Mouse (Mus musculus) hindbrain, postnatal 0 days (tissue): ENCODE data around the gene Enc1. TPM values are rescaled to one million over a fixed set of nuclear protein-coding genes. Genes with fewer than 3 reads are reported as not detected.
A peak's percentile ranks its signal among the peaks of the same experiment; 100 is the strongest.

ENCODE experiments used
- ATAC-seq: fragments of 200-750 bp; cut with Nextera tagmentation; 2 replicates; pipeline ENCODE4 v1.8.0; 2017; ENCODE audit warnings: mild to moderate bottlenecking, moderate TSS enrichment, moderate library complexity
- DNase-seq: peaks from one replicate; pipeline ENCODE4 v3.0.0-alpha.2; 2015; ENCODE audit warnings: low spot score
- H3K27ac ChIP-seq: fragments of 300-500 bp; sonication (generic); 2 replicates; pipeline ENCODE4 v1.5.1; 2014; ENCODE audit warnings: mild to moderate bottlenecking
- H3K27me3 ChIP-seq: fragments of 300-500 bp; sonication (generic); 2 replicates; pipeline ENCODE4 v1.6.1; 2014; ENCODE audit warnings: low read length, mixed read lengths; ENCODE audit not compliant: insufficient read depth
- H3K36me3 ChIP-seq: fragments of 300-500 bp; sonication (generic); 2 replicates; pipeline ENCODE4 v1.6.1; 2014; ENCODE audit warnings: low read length, mixed read lengths; ENCODE audit not compliant: insufficient read depth
- H3K4me1 ChIP-seq: fragments of 300-500 bp; sonication (generic); 2 replicates; pipeline ENCODE4 v1.6.1; 2014; ENCODE audit warnings: antibody characterized with exemption, low read length, mixed read lengths; ENCODE audit not compliant: insufficient read depth
- H3K4me2 ChIP-seq: fragments of 300-500 bp; sonication (generic); 2 replicates; pipeline ENCODE4 v1.6.1; 2014; ENCODE audit warnings: low read depth, mild to moderate bottlenecking, low read length, moderate library complexity, mixed read lengths
- H3K4me3 ChIP-seq: fragments of 300-500 bp; sonication (generic); 2 replicates; pipeline ENCODE4 v1.5.1; 2014; ENCODE audit warnings: low read length
- H3K9ac ChIP-seq: fragments of 300-500 bp; sonication (generic); replicated peaks from 2 replicates; pipeline ENCODE4 v1.6.1; 2014; ENCODE audit warnings: mild to moderate bottlenecking, low read length, moderate library complexity, mixed read lengths
- H3K9me3 ChIP-seq: fragments of 300-500 bp; sonication (generic); 2 replicates; pipeline ENCODE4 v1.6.1; 2016; ENCODE audit warnings: low read length, mixed read lengths
- CTCF ChIP-seq: IDR thresholded peaks from 2 replicates; pipeline ENCODE4 v1.5.1; 2016; ENCODE audit warnings: antibody characterized with exemption, control low read depth, low read depth
- WGBS: fragments of 180-500 bp; shearing (Covaris S2); extraction: QIAGEN DNeasy Blood & Tissue Kit; methylation state at CpG from one replicate; pipeline ENCODE4 v1.1.7; 2014; 5-methylcytosine and 5-hydroxymethylcytosine counted together
- polyA plus RNA-seq: library from polyadenylated mRNA; unstranded; fragments of >200 nt; fragmentation: Nextera tagmentation; extraction: Ambion mirVana; gene quantifications from 2 replicates; pipeline ENCODE4 v1.2.1, GENCODE M21; 2015
- total RNA-seq: library from RNA; depleted of rRNA; stranded (reverse); fragments of >200 nt; gene quantifications from 2 replicates; pipeline ENCODE4 v1.2.3, GENCODE M21; 2014

Enc1 gene
- total and polyA plus RNA-seq, 2 experiments from 2014 or later = 33.3 to 179 TPM

GRCm38 (mm10) chr13:97253994-97254393 lies 13.1 kb downstream of the Enc1 start:
- ATAC-seq (no peak), DNase-seq (no peak)
- no peak overlapping the region for H3K4me2 ChIP-seq
- peak; percentile 0; the same call in 1 of the 2 replicates for TF ChIP-seq CTCF
- 70% methylated on average over 5 of the region's 5 CpGs for WGBS
- H3K36me3 ChIP-seq = no peaks in the 10 kb centered on the region; the same call in 1 of the 2 replicates
- H3K27me3 ChIP-seq = no peaks in the 10 kb centered on the region
- H3K9ac ChIP-seq = no peak overlapping the region
- peaks cover 40% of the 10 kb centered on the region for H3K4me1 ChIP-seq
- peak overlapping the region; percentile 8 for H3K27ac ChIP-seq
- no peak overlapping the region for H3K4me3 ChIP-seq
- no peaks in the 10 kb centered on the region for H3K9me3 ChIP-seq

GRCm38 (mm10) chr13:97254564-97255164 lies 13.8 kb downstream of the Enc1 start:
- Histone ChIP-seq H3K27ac (no peak overlapping the region), H3K4me1 (peaks cover 35% of the 10 kb centered on the region), H3K27me3 (no peaks in the 10 kb centered on the region), H3K9me3 (no peaks in the 10 kb centered on the region), H3K36me3 (no peaks in the 10 kb centered on the region; the same call in 1 of the 2 replicates), H3K4me2 (no peak overlapping the region), H3K9ac (no peak overlapping the region), H3K4me3 (no peak overlapping the region)
- ATAC-seq (no peak), DNase-seq (peak; percentile 3)
- TF ChIP-seq CTCF = no peak
- WGBS = 74% methylated on average over 10 of the region's 10 CpGs

GRCm38 (mm10) chr13:97255976-97256848 lies 15.3 kb downstream of the Enc1 start:
- DNase-seq (peak; percentile 70), ATAC-seq (peak; percentile 59; the same call in 1 of the 2 replicates)
- Histone ChIP-seq H3K27ac (peak overlapping the region; percentile 43; the same call in 1 of the 2 replicates), H3K4me2 (no peak overlapping the region), H3K4me1 (peaks cover 27% of the 10 kb centered on the region), H3K36me3 (no peaks in the 10 kb centered on the region; the same call in 1 of the 2 replicates), H3K27me3 (no peaks in the 10 kb centered on the region), H3K9ac (no peak overlapping the region), H3K9me3 (no peaks in the 10 kb centered on the region), H3K4me3 (no peak overlapping the region)
- 17% methylated on average over 6 of the region's 6 CpGs for WGBS
- TF ChIP-seq CTCF = no peak

DNA sequence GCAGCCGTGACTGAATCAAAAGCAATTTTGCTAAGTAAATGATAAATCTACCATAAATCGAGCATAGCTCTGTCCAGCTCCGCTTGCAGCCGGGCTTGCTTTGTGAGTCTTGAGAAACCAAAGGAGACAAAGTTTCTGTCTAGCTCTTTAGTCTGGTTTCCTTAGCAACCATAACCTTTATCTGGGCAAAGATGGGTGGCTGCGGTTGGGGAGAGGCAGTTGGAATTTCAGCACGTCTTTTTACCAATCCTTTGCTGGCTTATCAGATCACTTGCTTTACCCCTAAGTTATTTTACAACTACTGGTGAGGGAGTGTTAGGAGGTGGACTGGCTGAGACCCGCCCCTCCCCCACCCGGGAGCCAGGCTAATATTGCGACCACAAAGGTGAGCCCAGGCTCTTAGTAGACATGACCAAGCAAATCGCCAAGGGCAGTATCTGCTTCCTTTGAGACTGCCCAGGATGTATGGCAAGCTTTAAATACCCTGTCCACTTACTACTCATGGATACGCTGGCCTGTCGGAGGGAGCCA lies 16.0 kb downstream of the Enc1 start:
- DNase-seq = peak; percentile 37
- Histone ChIP-seq H3K9ac (no peak overlapping the region), H3K4me3 (no peak overlapping the region), H3K27ac (peak overlapping the region; percentile 43; the same call in 1 of the 2 replicates), H3K9me3 (no peaks in the 10 kb centered on the region), H3K27me3 (no peaks in the 10 kb centered on the region), H3K4me1 (peaks cover 25% of the 10 kb centered on the region), H3K4me2 (no peak overlapping the region), H3K36me3 (no peaks in the 10 kb centered on the region; the same call in 1 of the 2 replicates)
- ATAC-seq = no peak
- no peak for TF ChIP-seq CTCF
- 28% methylated on average over 12 of the region's 12 CpGs for WGBS

DNA sequence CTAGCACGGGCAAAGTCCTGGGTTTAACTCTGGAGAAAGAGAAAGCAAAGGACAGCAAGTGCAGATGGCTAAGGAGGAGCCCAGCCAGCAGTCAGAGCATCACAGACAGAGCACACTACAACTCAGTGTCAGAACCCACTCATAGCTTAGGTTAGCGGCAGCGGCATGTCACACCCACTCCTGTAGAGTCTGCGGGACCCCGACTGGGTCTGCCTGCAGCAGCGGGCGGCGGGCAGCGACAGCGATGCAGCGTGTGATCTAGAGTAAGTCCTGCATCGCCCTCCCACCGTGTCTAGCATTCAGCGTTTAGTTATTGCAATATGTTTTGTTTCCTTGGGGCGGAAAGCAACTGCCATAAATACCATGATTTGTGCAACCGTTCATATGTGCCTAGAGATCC lies 18.4 kb downstream of the Enc1 start:
- 67% methylated on average over 16 of the region's 16 CpGs for whole genome bisulfite sequencing
- TF ChIP-seq CTCF = no peak
- Histone ChIP-seq H3K4me2 (no peak overlapping the region), H3K27me3 (no peaks in the 10 kb centered on the region), H3K36me3 (no peaks in the 10 kb centered on the region), H3K27ac (no peak overlapping the region), H3K9me3 (no peaks in the 10 kb centered on the region), H3K4me1 (peaks cover 9% of the 10 kb centered on the region), H3K9ac (no peak overlapping the region), H3K4me3 (no peak overlapping the region)
- ATAC-seq = no peak
- DNase-seq = peak; percentile 1

- peak; percentile 1 for DNase-seq
- WGBS = 29% methylated on average over 8 of the region's 8 CpGs
- H3K4me3 ChIP-seq = no peak overlapping the region
- no peak overlapping the region for H3K27ac ChIP-seq
- H3K9ac ChIP-seq = no peak overlapping the region
- H3K9me3 ChIP-seq = no peaks in the 10 kb centered on the region
- no peak for TF ChIP-seq CTCF
- H3K36me3 ChIP-seq = no peaks in the 10 kb centered on the region
- peaks cover 9% of the 10 kb centered on the region for H3K4me1 ChIP-seq
- no peaks in the 10 kb centered on the region for H3K27me3 ChIP-seq
- H3K4me2 ChIP-seq = no peak overlapping the region
- ATAC-seq = no peak
Observed at GRCm38 (mm10) chr13:97260456-97261180, 19.7 kb downstream of the Enc1 start.
